Mouse (Mus musculus) kidney, postnatal 0 days (tissue): ENCODE results near the gene Soga3. TPM values are rescaled to one million over a fixed set of nuclear protein-coding genes. Genes with fewer than 3 reads are reported as not detected.

Experiments
- ATAC-seq: fragments of 200-750 bp; cut with Nextera tagmentation; replicated peaks from 2 replicates; pipeline ENCODE4 v1.8.0; 2017; ENCODE audit warnings: low read depth, moderate number of reproducible peaks, moderate TSS enrichment, moderate library complexity; ENCODE audit not compliant: low FRiP score
- DNase-seq: peaks from one replicate; pipeline ENCODE4 v3.0.0-alpha.2; 2016; ENCODE audit warnings: low spot score
- H3K27ac ChIP-seq: fragments of 300-500 bp; sonication (generic); 2 replicates; pipeline ENCODE4 v1.5.1; 2014; ENCODE audit warnings: mild to moderate bottlenecking
- H3K27me3 ChIP-seq: fragments of 300-500 bp; sonication (generic); 2 replicates; pipeline ENCODE4 v1.6.1; 2014; ENCODE audit warnings: low read length, mixed read lengths; ENCODE audit not compliant: insufficient read depth
- H3K36me3 ChIP-seq: fragments of 300-500 bp; sonication (generic); 2 replicates; pipeline ENCODE4 v1.6.1; 2014; ENCODE audit warnings: low read length, mixed read lengths; ENCODE audit not compliant: insufficient read depth
- H3K4me1 ChIP-seq: fragments of 300-500 bp; sonication (generic); replicated peaks from 2 replicates; pipeline ENCODE4 v1.6.1; 2014; ENCODE audit warnings: antibody characterized with exemption, low read length, mixed read lengths; ENCODE audit not compliant: insufficient read depth
- H3K4me2 ChIP-seq: fragments of 300-500 bp; sonication (generic); 2 replicates; pipeline ENCODE4 v1.6.1; 2014; ENCODE audit warnings: mild to moderate bottlenecking, low read length, moderate library complexity, mixed read lengths
- H3K4me3 ChIP-seq: fragments of 300-500 bp; sonication (generic); replicated peaks from 2 replicates; pipeline ENCODE4 v1.5.1; 2014; ENCODE audit warnings: low read depth, low read length
- H3K9ac ChIP-seq: fragments of 300-500 bp; sonication (generic); 2 replicates; pipeline ENCODE4 v1.6.1; 2014; ENCODE audit warnings: low read depth, low read length
- H3K9me3 ChIP-seq: fragments of 300-500 bp; sonication (generic); replicated peaks from 2 replicates; pipeline ENCODE4 v1.6.1; 2016; ENCODE audit warnings: low read length, inconsistent platforms, mixed read lengths
- CTCF ChIP-seq: IDR thresholded peaks from 2 replicates; pipeline ENCODE4 v1.5.1; 2016; ENCODE audit warnings: antibody characterized with exemption, low read depth, mild to moderate bottlenecking, moderate library complexity
- WGBS: fragments of 180-500 bp; shearing (Covaris S2); extraction: QIAGEN DNeasy Blood & Tissue Kit; methylation state at CpG from one replicate; pipeline ENCODE4 v1.1.7; 2014; 5-methylcytosine and 5-hydroxymethylcytosine counted together
- polyA plus RNA-seq: library from polyadenylated mRNA; unstranded; fragments of >200 nt; fragmentation: Nextera tagmentation; extraction: Ambion mirVana; gene quantifications from 2 replicates; pipeline ENCODE4 v1.2.1, GENCODE M21; 2015

Soga3 gene
- polyA plus RNA-seq, 1 experiment from 2014 or later: 0.37 TPM

DNA sequence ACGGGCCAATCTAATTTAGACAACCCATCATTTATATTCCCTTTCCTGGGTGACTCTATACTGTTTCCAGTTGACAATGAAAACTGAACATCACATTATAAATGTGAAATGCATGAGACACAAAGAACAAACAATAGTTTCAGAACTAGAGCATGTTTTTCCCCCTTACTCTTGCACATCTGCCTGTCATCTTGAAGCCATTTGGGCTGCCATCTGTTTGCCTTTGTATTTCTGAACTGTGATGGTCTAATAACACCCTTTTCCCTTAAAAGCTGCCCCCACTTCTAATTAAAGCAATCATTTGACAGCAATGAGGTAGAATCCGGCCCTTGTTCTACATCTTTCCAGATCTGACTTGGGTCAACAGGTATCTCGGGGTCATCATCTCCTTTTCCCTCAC is 32.0 kb downstream of the Soga3 start:
- 78% methylated on average over 3 of the region's 3 CpGs for WGBS
- no peak for DNase-seq
- no peaks in the 10 kb centered on the region for H3K36me3 ChIP-seq
- no peak for TF ChIP-seq CTCF
- no peak overlapping the region for H3K4me3 ChIP-seq
- no peak for ATAC-seq
- H3K27me3 ChIP-seq: no peaks in the 10 kb centered on the region
- H3K27ac ChIP-seq: no peak overlapping the region
- no peaks in the 10 kb centered on the region for H3K4me1 ChIP-seq
- no peaks in the 10 kb centered on the region for H3K9me3 ChIP-seq
- H3K9ac ChIP-seq: no peak overlapping the region
- H3K4me2 ChIP-seq: no peak overlapping the region

DNA sequence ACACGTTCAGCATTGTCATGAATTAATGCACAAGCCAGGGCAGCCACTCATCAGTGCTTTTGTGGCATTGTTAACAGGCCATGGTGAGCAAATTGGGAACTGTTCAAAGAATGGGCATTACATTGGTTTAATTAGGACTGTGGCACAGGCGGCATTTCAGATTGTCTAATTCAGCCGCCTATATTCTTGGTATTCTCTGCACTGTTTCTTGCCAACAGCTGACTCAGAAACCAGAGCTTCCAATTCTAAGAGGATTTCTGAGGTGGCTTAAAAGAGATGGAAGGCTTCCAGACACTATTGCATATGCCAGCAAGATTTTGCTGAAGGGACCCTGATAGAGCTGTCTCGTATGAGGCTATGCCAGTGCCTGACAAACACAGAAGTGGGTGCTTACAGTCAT is 33.2 kb downstream of the Soga3 start:
- Histone ChIP-seq H3K4me2 (no peak overlapping the region), H3K4me1 (no peaks in the 10 kb centered on the region), H3K9ac (no peak overlapping the region), H3K36me3 (no peaks in the 10 kb centered on the region), H3K27ac (no peak overlapping the region), H3K9me3 (no peaks in the 10 kb centered on the region), H3K27me3 (no peaks in the 10 kb centered on the region), H3K4me3 (no peak overlapping the region)
- no peak for ATAC-seq
- TF ChIP-seq CTCF: no peak
- 83% methylated on average over 4 of the region's 4 CpGs for WGBS
- DNase-seq: no peak

DNA sequence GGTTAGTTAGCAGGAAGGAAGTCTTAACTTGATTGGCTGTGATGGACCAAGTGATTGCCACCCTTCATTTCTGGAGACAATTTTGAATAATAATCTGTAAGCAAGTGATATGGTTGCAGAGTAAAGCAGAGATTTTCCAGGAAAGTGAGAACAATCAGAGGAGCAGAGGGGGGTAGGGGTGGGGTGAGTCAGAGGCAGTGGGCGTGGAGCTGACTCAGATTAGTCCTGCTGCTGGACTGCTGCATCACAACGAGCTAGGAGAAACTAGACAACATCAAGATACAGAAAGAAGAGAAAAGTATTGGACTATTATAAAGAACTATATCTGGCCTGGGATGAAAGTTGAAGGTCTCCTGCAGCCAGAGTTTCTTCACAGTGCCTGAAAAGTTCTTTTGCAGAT is 34.4 kb downstream of the Soga3 start:
- ATAC-seq (no peak), DNase-seq (no peak)
- no peak overlapping the region for H3K9ac ChIP-seq
- H3K4me3 ChIP-seq: no peak overlapping the region
- no peaks in the 10 kb centered on the region for H3K9me3 ChIP-seq
- no peaks in the 10 kb centered on the region for H3K4me1 ChIP-seq
- WGBS: 30% methylated on average over 2 of the region's 2 CpGs
- H3K36me3 ChIP-seq: no peaks in the 10 kb centered on the region
- H3K27ac ChIP-seq: no peak overlapping the region
- TF ChIP-seq CTCF: no peak
- H3K27me3 ChIP-seq: no peaks in the 10 kb centered on the region
- no peak overlapping the region for H3K4me2 ChIP-seq

DNA sequence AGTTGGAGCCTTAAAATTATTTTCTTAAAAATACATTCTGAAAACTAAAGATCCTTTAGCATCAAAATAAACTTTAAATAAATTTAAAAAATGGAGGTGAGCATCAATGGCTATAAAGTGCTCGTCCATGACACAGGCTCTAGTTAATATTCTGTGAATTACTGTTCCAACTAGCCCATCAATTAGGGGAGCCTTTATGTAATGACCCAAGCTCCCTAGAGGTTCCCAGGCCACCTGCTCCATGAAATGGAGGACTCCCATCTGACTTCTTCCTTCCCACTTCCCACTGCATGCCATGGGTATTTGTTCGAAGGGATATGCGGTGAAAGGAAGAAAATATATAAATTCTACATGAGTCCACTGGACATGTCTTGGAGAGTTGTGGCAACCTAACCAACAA is 36.6 kb downstream of the Soga3 start:
- TF ChIP-seq CTCF: no peak
- no peak overlapping the region for H3K4me3 ChIP-seq
- WGBS: 85% methylated on average over 3 of the region's 3 CpGs
- no peak for ATAC-seq
- H3K36me3 ChIP-seq: no peaks in the 10 kb centered on the region
- H3K27me3 ChIP-seq: no peaks in the 10 kb centered on the region
- H3K27ac ChIP-seq: no peak overlapping the region
- H3K9ac ChIP-seq: no peak overlapping the region
- H3K4me2 ChIP-seq: no peak overlapping the region
- no peaks in the 10 kb centered on the region for H3K4me1 ChIP-seq
- DNase-seq: no peak
- no peaks in the 10 kb centered on the region for H3K9me3 ChIP-seq

DNA sequence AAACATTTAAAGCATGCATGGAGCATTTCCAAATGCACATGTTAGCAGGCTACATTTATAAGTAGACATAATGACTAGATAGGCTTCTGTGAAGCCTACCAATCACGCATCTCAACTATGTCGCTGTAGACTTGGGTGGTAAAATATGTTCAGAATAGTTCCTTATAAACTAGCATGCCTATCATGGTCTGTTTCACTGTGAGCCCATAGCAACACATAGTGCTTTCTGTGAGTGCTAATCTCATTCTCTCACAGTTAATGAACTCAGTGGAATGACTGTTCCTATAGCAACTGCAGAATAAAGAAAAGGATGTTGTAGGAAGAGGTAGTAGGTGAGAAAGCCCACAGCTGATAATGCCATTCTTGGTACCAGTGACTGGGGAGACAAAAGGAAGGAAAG is 37.4 kb downstream of the Soga3 start:
- ATAC-seq (no peak), DNase-seq (no peak)
- H3K4me2 ChIP-seq: no peak overlapping the region
- H3K9ac ChIP-seq: no peak overlapping the region
- H3K27ac ChIP-seq: no peak overlapping the region
- WGBS: 90% methylated on average over 2 of the region's 2 CpGs
- H3K9me3 ChIP-seq: no peaks in the 10 kb centered on the region
- TF ChIP-seq CTCF: no peak
- H3K4me3 ChIP-seq: no peak overlapping the region
- H3K4me1 ChIP-seq: no peaks in the 10 kb centered on the region
- no peaks in the 10 kb centered on the region for H3K36me3 ChIP-seq
- no peaks in the 10 kb centered on the region for H3K27me3 ChIP-seq

DNA sequence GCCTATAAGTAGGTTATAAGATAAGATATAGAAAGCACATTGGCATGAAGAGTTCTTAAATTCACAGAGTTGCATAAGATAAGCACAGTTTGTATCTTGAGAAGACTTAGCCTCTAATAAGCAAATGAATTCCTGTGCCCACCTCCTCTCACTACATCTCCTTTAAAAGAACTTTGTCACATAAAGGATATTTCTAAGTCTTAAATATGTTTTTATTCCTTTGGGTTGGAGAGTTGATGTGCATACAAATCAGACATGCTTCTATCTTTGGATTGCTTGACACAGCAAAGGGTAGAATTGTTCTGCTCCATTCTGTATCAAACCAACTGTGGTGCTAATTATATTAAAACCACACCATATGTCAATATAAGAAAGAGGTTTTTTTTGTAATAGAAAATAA is 50.1 kb downstream of the Soga3 start:
- no peak overlapping the region for H3K9ac ChIP-seq
- no peak overlapping the region for H3K4me3 ChIP-seq
- no peak for ATAC-seq
- no peak for DNase-seq
- TF ChIP-seq CTCF: no peak
- H3K27me3 ChIP-seq: no peaks in the 10 kb centered on the region
- no peak overlapping the region for H3K27ac ChIP-seq
- no peaks in the 10 kb centered on the region for H3K9me3 ChIP-seq
- H3K36me3 ChIP-seq: no peaks in the 10 kb centered on the region
- no peak overlapping the region for H3K4me2 ChIP-seq
- H3K4me1 ChIP-seq: no peaks in the 10 kb centered on the region

DNA sequence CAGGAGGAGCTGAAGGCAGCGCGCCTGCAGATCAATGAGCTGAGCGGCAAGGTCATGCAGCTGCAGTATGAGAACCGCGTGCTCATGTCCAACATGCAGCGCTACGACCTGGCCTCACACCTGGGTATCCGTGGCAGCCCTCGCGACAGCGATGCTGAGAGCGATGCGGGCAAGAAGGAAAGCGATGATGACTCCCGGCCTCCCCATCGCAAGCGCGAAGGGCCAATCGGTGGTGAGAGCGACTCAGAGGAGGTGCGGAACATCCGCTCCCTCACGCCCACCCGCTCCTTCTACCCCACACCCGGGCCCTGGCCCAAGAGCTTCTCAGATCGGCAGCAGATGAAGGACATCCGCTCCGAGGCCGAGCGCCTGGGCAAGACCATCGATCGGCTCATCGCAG is 53.2 kb downstream of the Soga3 start:
- no peaks in the 10 kb centered on the region for H3K36me3 ChIP-seq
- H3K4me1 ChIP-seq: no peaks in the 10 kb centered on the region
- no peak overlapping the region for H3K27ac ChIP-seq
- WGBS: 96% methylated on average over 33 of the region's 33 CpGs
- H3K4me3 ChIP-seq: no peak overlapping the region
- no peak overlapping the region for H3K4me2 ChIP-seq
- TF ChIP-seq CTCF: no peak
- ATAC-seq: no peak
- no peak for DNase-seq
- H3K9ac ChIP-seq: no peak overlapping the region
- H3K9me3 ChIP-seq: no peaks in the 10 kb centered on the region
- no peaks in the 10 kb centered on the region for H3K27me3 ChIP-seq
